Mouse (Mus musculus) adrenal gland, postnatal 14 days (tissue): ENCODE measurements around the gene Nepn. TPM values are rescaled to one million over a fixed set of nuclear protein-coding genes. Genes with fewer than 3 reads are reported as not detected.
A peak's percentile ranks its signal among the peaks of the same experiment; 100 is the strongest.

ENCODE experiments used
- DNase-seq: peaks from one replicate; pipeline ENCODE4 v3.0.0; 2021; ENCODE audit warnings: mixed read lengths
- total RNA-seq: library from RNA; stranded (reverse); gene quantifications from 2 replicates; pipeline ENCODE4 v1.2.3, GENCODE M21; 2021

Gene Nepn
- total RNA-seq, 1 experiment from 2014 or later = 0.22 TPM

GRCm38 (mm10) chr10:52405160-52405559, 16.4 kb downstream of the Nepn start:
- DNase-seq = no peak

- DNase-seq = no peak
Measured at GRCm38 (mm10) chr10:52407526-52407925, 18.8 kb downstream of the Nepn start.

GRCm38 (mm10) chr10:52415020-52415419, 26.2 kb downstream of the Nepn start:
- DNase-seq = no peak

GRCm38 (mm10) chr10:52416458-52416857, 27.7 kb downstream of the Nepn start:
- no peak for DNase-seq

GRCm38 (mm10) chr10:52417299-52417997, 28.7 kb downstream of the Nepn start, which contains the start of gene Nus1:
TSS of gene Nus1 (plus strand) at chr10:52417547.
- DNase-seq = peak; percentile 98

- no peak for DNase-seq
Measured at GRCm38 (mm10) chr10:52417998-52418860, 29.5 kb downstream of the Nepn start.

- no peak for DNase-seq
Measured at GRCm38 (mm10) chr10:52418931-52419330, 30.2 kb downstream of the Nepn start.

GRCm38 (mm10) chr10:52419402-52419801, 30.6 kb downstream of the Nepn start:
- DNase-seq = no peak

GRCm38 (mm10) chr10:52420526-52420925, 31.8 kb downstream of the Nepn start:
- DNase-seq = no peak

- no peak for DNase-seq
Measured at GRCm38 (mm10) chr10:52421716-52422115, 32.9 kb downstream of the Nepn start.

GRCm38 (mm10) chr10:52423097-52423496, 34.3 kb downstream of the Nepn start:
- DNase-seq = peak; percentile 21

- no peak for DNase-seq
Measured at GRCm38 (mm10) chr10:52426314-52426980, 37.7 kb downstream of the Nepn start.

- no peak for DNase-seq
Measured at GRCm38 (mm10) chr10:52427634-52428415, 39.1 kb downstream of the Nepn start.

- no peak for DNase-seq
Measured at GRCm38 (mm10) chr10:52430953-52431352, 42.2 kb downstream of the Nepn start.

- DNase-seq = no peak
Measured at GRCm38 (mm10) chr10:52434836-52435235, 46.1 kb downstream of the Nepn start.

Other genes with a start within 250 kb of the Nepn start
- gene Ros1, start 193.7 kb upstream of the Nepn start, total RNA-seq = not detected in 2 replicates
- 6.3 and 7.0 TPM in 2 replicates for gene Dcbld1, start 155.4 kb upstream of the Nepn start, total RNA-seq
- gene Gm26741, start 30.2 kb upstream of the Nepn start, total RNA-seq = not detected in 2 replicates
- gene Gopc, start 6.8 kb upstream of the Nepn start, total RNA-seq = 23.9 and 26.1 TPM in 2 replicates
- gene Nus1, start 28.6 kb downstream of the Nepn start, total RNA-seq = 46.4 and 51.4 TPM in 2 replicates